Mouse (Mus musculus) brain, adult 2 months (tissue): ENCODE results near the gene Esp4.
"Not testable (repeated sequence)": the region's sequence is repeated elsewhere in the genome, so short reads cannot be mapped to it uniquely, and the experiment has no call there.

Experiments used
- DNase-seq: peaks from one replicate; pipeline ENCODE4 v3.0.0; 2011; ENCODE audit warnings: low read depth, low spot score

Gene Esp4

DNA sequence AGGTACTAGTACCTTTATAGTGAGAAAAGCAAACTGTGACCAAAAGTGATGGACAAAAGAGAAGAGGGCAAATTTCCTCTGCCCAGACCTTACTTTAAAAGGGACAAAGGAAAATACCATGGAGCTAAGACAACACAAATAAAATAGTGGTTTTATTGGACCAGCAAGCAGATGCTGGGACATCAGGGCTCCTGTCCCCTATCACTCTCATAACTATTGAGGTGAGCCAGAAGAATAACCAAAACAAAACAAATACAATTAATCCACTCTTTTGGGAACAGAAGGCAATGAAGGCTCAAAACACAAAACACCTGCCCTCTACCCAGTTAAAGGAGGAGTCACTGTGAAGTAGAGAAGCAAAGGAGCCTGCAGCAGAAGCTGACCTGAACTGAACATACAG is at the start of gene Esp4:
TSS of gene Esp4 (plus strand) at position 301 of the 400 bp plus-strand sequence.
- DNase-seq: no peak

DNA sequence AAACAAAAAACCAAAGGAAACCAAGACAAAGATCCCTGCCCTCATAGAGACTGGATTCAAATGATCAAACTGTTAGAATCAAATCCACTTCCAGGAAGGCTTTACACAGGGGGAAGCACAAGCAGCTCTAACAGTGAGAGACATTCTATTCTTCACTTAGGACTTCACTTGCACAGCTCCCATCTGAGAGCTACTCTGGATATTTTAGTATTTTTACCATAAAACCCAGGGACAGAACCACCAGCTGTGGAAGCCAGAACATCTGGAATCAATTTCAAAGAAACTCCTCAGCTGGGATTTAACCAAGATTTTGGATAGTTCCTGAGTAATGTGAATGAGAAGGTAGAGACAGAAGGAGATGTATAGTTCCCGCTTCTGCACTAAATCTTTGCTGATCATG is 44.9 kb upstream of the Esp4 start:
- no peak for DNase-seq

DNA sequence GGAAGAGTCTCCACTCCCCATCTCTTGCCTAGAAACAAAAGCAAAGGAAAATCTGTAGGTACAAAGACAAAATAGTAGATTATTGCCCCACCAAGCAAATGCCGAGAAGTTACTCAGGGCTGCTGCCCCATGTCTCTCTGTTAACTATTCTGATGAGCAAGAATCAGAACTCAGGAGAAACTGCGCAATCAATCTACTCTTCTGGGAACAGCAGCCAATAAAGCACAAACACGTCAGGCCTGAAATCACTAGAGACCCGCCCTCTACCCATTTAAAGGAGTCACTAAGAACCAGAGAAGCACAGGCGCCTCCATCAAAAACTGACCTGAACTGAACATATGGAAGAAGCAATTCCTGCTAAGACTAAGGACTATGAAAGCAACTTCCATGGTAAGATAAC is 37.2 kb upstream of the Esp4 start, which contains the start of gene Esp6:
TSS of gene Esp6 (plus strand) at position 301 of the 400 bp plus-strand sequence.
- DNase-seq: no peak

DNA sequence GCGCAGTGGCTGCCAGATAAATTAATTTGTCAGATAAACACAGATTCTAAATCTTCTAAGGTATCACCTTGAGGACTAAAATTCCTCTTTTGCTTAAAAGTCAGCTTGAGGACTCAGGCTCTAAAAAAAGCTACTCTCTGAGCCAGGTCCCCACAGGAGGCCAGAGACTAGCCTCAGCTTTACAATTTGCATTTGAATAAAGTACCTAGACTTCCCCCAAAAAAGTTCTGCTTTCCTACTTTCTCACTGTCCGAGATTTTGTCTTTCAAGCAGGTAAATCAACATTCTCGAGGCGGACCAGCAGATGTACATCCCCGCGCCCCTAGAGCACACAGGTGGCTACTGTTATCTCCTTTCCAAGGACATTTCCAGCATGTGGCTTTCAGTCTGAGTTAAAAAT is 14.5 kb upstream of the Esp4 start:
- DNase-seq: not testable (repeated sequence)

DNA sequence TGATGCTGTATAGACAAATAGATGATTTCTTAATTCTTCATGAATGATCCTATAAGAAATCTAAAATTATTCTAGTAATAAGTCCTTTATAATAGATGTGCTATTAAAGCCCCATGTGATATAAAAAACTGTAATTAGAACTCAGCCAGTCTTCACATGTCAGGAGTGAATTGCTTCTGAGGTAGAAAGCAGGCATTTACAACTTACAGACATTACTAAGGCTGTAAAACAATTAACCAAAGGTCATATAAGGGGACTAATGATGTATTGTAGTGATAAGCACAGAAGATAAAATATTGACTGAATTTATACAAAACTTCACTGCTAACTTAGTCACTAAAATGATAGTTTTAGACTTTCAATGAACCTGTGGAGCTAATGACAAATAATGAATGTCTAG is 7.1 kb upstream of the Esp4 start:
- DNase-seq: no peak

DNA sequence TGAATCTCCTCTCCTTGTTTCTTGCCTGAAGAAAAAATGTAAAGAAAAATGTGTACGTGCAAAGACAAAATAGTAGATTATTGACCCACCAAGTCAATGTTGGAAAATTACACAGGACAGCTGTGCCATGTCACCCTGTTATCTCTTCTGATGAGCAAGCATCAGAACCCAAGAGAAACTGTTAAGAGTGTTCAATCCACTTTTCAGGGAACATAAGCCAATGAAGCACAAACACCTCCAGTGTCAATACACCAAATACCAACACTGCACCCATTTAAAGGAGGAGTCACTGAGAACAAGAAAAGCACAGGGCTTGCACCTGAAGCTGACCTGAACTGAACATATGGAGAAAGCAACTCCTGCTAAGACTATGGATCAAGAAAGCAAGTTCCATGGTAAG is 33.4 kb downstream of the Esp4 start, which contains the start of gene Esp3:
TSS of gene Esp3 (plus strand) at position 301 of the 400 bp plus-strand sequence.
- not testable (repeated sequence) for DNase-seq
